Mouse (Mus musculus) erythroblast, embryonic 14.5 days (primary cell): ENCODE results near the gene Rhox7b.

Source experiments
- GATA1 ChIP-seq: IDR thresholded peaks from 2 replicates; pipeline ENCODE4 v1.6.1; 2012; ENCODE audit warnings: low read length, inconsistent platforms, mixed read lengths
- TAL1 ChIP-seq: IDR thresholded peaks from 3 replicates; pipeline ENCODE4 v1.6.1; 2012; ENCODE audit warnings: low read length, inconsistent platforms, mixed read lengths

DNA sequence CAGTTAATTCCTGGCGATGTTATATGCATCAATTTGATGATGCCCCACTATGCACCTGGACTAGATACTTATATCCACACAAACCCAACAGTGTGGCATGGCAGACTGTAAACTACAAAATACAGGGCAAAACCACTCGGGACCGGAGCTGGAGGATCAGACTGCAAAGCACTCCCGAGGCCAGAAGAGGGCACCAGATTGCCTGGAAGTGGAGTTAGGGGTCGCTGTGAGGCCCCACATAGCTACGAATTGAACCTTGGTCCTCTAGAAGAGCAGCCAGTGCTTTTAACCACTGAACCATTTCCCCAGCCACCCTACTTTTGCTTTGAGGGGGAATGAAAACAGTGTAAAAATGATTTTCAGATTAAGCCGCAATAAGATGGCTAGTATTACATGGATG lies 11.5 kb upstream of the Rhox7b start:
- no peak for TF ChIP-seq GATA1
- no peak for TF ChIP-seq TAL1
